Mouse (Mus musculus) hindbrain, embryonic 13.5 days (tissue): ENCODE results near the gene Cmbl. TPM values are rescaled to one million over a fixed set of nuclear protein-coding genes. Genes with fewer than 3 reads are reported as not detected.

ENCODE experiments used
- ATAC-seq: fragments of 200-750 bp; cut with Nextera tagmentation; 2 replicates; pipeline ENCODE4 v1.8.0; 2017; ENCODE audit warnings: moderate TSS enrichment; ENCODE audit not compliant: low FRiP score
- H3K27ac ChIP-seq: fragments of 300-500 bp; sonication (generic); 2 replicates; pipeline ENCODE4 v1.5.1; 2015; ENCODE audit warnings: inconsistent platforms, mild to moderate bottlenecking, moderate library complexity
- H3K27me3 ChIP-seq: fragments of 300-500 bp; sonication (generic); 2 replicates; pipeline ENCODE4 v1.6.1; 2015; ENCODE audit warnings: mild to moderate bottlenecking, inconsistent platforms
- H3K36me3 ChIP-seq: fragments of 300-500 bp; sonication (generic); 2 replicates; pipeline ENCODE4 v1.6.1; 2015; ENCODE audit warnings: mild to moderate bottlenecking, inconsistent platforms
- H3K4me1 ChIP-seq: fragments of 300-500 bp; sonication (generic); replicated peaks from 2 replicates; pipeline ENCODE4 v1.6.1; 2015; ENCODE audit warnings: inconsistent platforms
- H3K4me2 ChIP-seq: fragments of 300-500 bp; sonication (generic); 2 replicates; pipeline ENCODE4 v1.6.1; 2015; ENCODE audit warnings: inconsistent platforms, mild to moderate bottlenecking, moderate library complexity
- H3K4me3 ChIP-seq: fragments of 300-500 bp; sonication (generic); 2 replicates; pipeline ENCODE4 v1.5.1; 2015; ENCODE audit warnings: mild to moderate bottlenecking, inconsistent platforms
- H3K9ac ChIP-seq: fragments of 300-500 bp; sonication (generic); 2 replicates; pipeline ENCODE4 v1.6.1; 2015; ENCODE audit warnings: mild to moderate bottlenecking, inconsistent platforms
- H3K9me3 ChIP-seq: fragments of 300-500 bp; sonication (generic); 2 replicates; pipeline ENCODE4 v1.6.1; 2016; ENCODE audit warnings: inconsistent platforms
- WGBS: fragments of 180-500 bp; shearing (Covaris S2); methylation state at CpG from one replicate; pipeline ENCODE4 v1.1.7; 2015; 5-methylcytosine and 5-hydroxymethylcytosine counted together
- polyA plus RNA-seq: library from polyadenylated mRNA; unstranded; fragments of >200 nt; fragmentation: Nextera tagmentation; extraction: Ambion mirVana; gene quantifications from 2 replicates; pipeline ENCODE4 v1.2.1, GENCODE M21; 2015

Gene Cmbl
- polyA plus RNA-seq, 1 experiment from 2014 or later, result 5.9 TPM

DNA sequence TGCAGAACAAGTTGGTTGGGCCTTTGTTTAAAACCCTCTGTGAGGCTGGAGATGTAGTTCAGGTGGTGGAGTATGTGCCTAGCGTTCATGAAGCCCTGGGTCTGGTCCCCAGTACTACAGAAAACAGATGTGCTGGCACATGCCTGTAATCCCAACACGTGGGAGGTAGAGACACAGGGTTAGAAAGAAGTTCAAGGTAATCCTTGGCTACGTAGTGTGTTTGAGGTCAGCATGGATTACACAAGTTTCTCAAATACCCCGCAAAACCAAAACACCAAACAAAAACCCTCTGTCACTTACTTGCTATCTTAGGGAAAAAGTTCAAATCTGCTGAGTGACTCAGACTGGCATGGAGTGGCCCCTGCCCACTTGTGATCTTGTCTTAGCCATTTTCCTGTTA lies 46.8 kb downstream of the Cmbl start:
- Histone ChIP-seq H3K4me2 (no peak overlapping the region), H3K9ac (no peak overlapping the region), H3K27me3 (no peaks in the 10 kb centered on the region), H3K27ac (no peak overlapping the region), H3K4me1 (peaks cover 2% of the 10 kb centered on the region; the same call in 1 of the 2 replicates), H3K36me3 (peaks cover 12% of the 10 kb centered on the region), H3K9me3 (no peaks in the 10 kb centered on the region), H3K4me3 (no peak overlapping the region)
- 96% methylated on average over 4 of the region's 4 CpGs for WGBS
- no peak for ATAC-seq

DNA sequence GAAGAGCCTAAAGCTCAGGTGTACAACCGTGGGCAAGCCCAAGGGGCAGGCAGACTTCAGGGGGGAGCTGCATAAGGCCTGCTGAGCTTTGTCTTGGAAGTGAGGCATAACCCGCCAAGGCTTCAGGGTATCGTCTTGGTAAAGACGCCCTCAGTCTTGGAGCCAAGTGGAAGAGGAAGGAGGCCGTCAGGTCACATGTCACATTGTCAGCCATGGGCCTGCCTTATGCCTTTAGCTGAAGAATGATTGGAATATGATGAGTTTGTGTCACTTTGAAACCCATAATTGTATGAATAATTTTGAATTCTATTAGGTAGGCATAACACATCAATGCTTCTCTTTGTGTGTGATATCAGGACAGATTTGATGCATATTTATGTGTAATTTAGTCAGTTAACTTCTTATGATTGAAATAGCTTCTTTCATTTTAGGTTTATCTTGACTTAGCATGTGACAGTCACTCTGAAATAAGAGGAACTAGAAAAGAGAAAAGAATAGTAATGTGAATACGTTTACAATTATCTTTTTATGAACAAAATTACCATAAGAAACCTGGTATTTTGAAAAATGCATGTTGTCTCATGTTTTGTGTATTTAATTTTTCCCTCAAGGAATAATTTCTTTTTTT lies 48.8 kb downstream of the Cmbl start:
- Histone ChIP-seq H3K36me3 (peaks cover 28% of the 10 kb centered on the region), H3K9ac (no peak overlapping the region), H3K27me3 (no peaks in the 10 kb centered on the region), H3K27ac (no peak overlapping the region), H3K4me1 (no peaks in the 10 kb centered on the region), H3K4me2 (no peak overlapping the region), H3K4me3 (no peak overlapping the region), H3K9me3 (no peaks in the 10 kb centered on the region)
- WGBS, result 89% methylated on average over 6 of the region's 6 CpGs
- ATAC-seq, result no peak

DNA sequence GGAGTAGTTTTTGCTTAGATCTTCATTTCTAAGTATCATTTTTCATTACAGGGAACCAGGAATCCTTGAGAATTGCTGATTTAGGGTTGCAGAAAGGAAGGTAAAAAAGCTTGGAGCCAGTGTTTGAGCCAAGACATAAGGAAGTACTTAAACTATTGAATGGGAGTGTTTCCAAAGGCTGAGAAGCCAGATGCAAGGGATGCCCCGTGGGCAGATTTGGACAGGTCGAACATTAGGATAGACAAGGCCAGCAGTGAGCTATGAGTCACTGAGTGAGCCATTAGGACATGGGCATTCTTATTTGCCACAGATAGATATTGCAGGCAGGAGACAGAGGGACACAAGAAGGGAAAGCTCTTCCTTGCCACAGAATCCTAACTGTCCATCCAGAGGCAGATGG lies 49.5 kb downstream of the Cmbl start:
- H3K27me3 ChIP-seq, result no peaks in the 10 kb centered on the region
- H3K9me3 ChIP-seq, result no peaks in the 10 kb centered on the region

DNA sequence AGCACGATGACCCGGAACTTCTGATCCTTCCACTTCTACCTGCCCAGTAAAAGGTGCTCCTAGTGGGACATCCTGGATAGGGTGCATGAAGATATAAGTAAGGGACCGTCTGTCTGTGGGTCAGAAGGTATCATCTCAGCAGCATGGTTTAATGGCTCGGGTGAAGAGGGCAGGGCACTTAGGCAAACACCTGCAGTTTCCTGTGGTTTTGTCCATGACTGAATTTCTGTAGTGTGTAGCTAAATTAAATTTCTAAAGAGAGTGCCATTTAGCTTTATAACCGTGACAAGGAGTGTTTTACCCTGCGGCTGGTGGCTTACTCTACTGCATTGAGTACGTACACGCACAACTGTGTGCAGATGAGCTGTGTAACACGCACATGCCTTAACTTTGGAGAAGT lies 52.1 kb downstream of the Cmbl start:
- no peak overlapping the region for H3K4me3 ChIP-seq

More for the DNA sequence above, 49.5 kb downstream of the Cmbl start:
- no peak overlapping the region for H3K27ac ChIP-seq
- no peaks in the 10 kb centered on the region for H3K4me1 ChIP-seq
- no peak overlapping the region for H3K9ac ChIP-seq
- H3K4me3 ChIP-seq, result no peak overlapping the region
- ATAC-seq, result no peak
- peaks cover 35% of the 10 kb centered on the region for H3K36me3 ChIP-seq
- H3K4me2 ChIP-seq, result no peak overlapping the region
- WGBS, result 89% methylated on average over 2 of the region's 2 CpGs

DNA sequence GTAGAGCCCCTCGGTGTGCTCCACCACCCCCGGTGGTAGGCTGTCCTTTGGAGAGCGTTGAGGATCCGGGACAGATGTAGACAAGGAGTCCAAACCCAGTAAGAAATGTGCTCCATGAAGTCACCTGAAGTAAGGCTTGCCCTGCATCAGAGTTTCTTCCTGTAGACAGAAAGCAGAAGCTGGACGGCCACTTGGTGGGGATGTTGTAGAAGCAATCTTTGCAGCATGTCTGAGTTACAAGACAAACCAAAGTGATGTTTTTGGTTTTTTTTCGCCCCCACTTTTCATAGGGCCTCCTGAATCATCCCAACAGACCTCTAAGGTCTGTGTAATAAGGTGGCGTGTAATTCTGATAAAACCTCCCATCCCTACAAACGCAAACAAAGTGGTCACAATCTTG lies 54.3 kb downstream of the Cmbl start:
- Histone ChIP-seq H3K4me2 (no peak overlapping the region), H3K9ac (no peak overlapping the region), H3K4me1 (no peaks in the 10 kb centered on the region), H3K9me3 (no peaks in the 10 kb centered on the region), H3K27ac (no peak overlapping the region), H3K27me3 (no peaks in the 10 kb centered on the region), H3K4me3 (no peak overlapping the region), H3K36me3 (peaks cover 41% of the 10 kb centered on the region)
- WGBS, result 97% methylated on average over 8 of the region's 8 CpGs
- no peak for ATAC-seq

More for the DNA sequence above, 52.1 kb downstream of the Cmbl start:
- Histone ChIP-seq H3K36me3 (peaks cover 43% of the 10 kb centered on the region), H3K4me1 (no peaks in the 10 kb centered on the region), H3K4me2 (no peak overlapping the region), H3K27ac (no peak overlapping the region), H3K27me3 (no peaks in the 10 kb centered on the region), H3K9ac (no peak overlapping the region), H3K9me3 (no peaks in the 10 kb centered on the region)
- WGBS, result 92% methylated on average over 9 of the region's 9 CpGs
- no peak for ATAC-seq

DNA sequence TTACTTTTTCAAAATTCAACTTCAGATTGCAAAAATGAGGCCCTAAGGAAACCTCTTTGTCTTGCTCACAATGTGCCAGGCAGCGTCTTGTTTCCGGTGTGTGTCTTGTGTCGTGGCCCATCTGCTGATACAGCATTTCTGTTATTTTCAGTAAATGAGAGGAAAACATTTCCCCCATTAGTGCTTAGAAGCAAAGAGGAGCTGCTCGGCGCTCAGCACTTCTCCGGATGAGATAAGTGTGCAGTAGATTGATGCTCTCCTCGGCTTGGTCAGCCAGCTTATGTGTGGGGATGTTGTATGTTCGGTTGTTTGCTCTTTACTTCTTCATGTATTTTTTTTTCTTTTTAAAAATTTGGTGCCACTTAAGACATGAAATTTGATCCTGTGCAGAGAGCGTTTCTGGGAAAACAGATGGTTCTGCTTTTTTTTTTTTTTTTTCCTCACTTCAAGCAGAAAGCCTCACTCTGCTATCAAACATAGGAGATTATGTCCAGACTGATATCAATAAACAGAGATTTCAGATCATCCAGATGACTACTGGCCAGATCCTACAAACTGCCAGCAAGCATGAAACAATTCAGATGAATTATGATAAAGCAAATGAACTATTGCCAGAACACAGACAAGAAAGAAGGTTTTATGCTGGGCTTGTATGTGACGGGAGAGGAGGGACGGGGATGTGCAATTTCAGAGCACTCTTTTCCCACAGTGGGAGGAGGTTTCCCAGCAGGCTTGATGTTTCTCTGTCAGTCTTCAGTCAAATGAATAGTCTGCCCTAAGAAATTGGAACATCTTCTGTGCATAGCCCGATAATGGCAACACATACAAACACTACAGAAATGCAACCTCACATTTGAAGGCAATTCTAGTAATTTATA lies 62.3 kb downstream of the Cmbl start:
- H3K4me2 ChIP-seq, result no peak overlapping the region
- no peak overlapping the region for H3K4me3 ChIP-seq
- no peak overlapping the region for H3K9ac ChIP-seq
- H3K36me3 ChIP-seq, result peaks cover 6% of the 10 kb centered on the region; the same call in 1 of the 2 replicates
- no peaks in the 10 kb centered on the region for H3K9me3 ChIP-seq
- WGBS, result 43% methylated on average over 12 of the region's 12 CpGs
- peak overlapping the region; percentile 67 for H3K27ac ChIP-seq
- no peak for ATAC-seq
- peaks cover 22% of the 10 kb centered on the region for H3K4me1 ChIP-seq
- H3K27me3 ChIP-seq, result no peaks in the 10 kb centered on the region

DNA sequence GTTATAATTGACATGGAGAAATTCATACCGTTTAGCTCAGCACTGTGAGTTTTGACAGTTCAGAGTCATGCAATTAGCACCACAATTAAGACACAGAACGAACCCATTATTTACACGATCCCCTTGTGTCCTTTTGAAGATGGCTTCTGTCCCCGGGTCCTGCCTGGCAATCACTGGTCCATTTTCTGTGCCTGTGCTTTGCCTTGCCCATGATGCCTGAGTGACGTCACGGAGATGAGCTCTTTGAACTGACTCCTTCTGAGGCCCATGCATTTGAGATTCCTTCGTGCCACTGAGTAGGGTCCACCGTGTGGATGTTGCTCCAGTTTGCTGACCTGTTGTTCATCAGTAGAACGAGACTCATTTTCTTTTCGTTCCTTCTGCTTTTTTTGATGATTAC lies 63.0 kb downstream of the Cmbl start:
- Histone ChIP-seq H3K9me3 (no peaks in the 10 kb centered on the region), H3K4me3 (no peak overlapping the region), H3K27me3 (no peaks in the 10 kb centered on the region), H3K4me2 (no peak overlapping the region), H3K27ac (peak overlapping the region; percentile 56; the same call in 1 of the 2 replicates), H3K36me3 (peaks cover 6% of the 10 kb centered on the region; the same call in 1 of the 2 replicates), H3K4me1 (peaks cover 22% of the 10 kb centered on the region), H3K9ac (no peak overlapping the region)
- ATAC-seq, result peak; percentile 46; the same call in 1 of the 2 replicates
- 56% methylated on average over 10 of the region's 10 CpGs for WGBS

DNA sequence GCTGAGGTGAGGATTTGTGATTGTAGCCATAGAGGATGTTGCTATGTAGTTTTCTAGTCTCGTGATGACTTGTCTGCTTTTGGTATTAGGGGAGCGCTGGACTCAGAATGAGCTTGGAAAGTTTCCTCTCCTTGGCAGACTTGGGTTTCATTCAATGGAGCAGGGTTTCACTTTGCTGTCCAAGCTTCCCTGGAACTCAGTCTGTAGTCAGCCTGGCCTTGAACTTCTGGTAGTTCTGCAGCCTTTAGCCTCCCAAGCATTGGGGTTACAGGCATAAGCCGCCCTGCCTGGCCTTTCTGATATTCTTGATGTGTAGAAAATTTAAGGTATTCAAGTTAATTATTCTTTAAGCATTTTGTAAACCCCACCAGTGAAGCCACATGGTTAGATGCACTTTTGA lies 64.4 kb downstream of the Cmbl start:
- Histone ChIP-seq H3K27me3 (no peaks in the 10 kb centered on the region), H3K36me3 (no peaks in the 10 kb centered on the region), H3K4me2 (no peak overlapping the region), H3K27ac (no peak overlapping the region), H3K9ac (no peak overlapping the region), H3K4me3 (no peak overlapping the region), H3K4me1 (peaks cover 22% of the 10 kb centered on the region), H3K9me3 (peaks cover 6% of the 10 kb centered on the region; the same call in 1 of the 2 replicates)
- 94% methylated on average over 3 of the region's 3 CpGs for WGBS
- ATAC-seq, result no peak

DNA sequence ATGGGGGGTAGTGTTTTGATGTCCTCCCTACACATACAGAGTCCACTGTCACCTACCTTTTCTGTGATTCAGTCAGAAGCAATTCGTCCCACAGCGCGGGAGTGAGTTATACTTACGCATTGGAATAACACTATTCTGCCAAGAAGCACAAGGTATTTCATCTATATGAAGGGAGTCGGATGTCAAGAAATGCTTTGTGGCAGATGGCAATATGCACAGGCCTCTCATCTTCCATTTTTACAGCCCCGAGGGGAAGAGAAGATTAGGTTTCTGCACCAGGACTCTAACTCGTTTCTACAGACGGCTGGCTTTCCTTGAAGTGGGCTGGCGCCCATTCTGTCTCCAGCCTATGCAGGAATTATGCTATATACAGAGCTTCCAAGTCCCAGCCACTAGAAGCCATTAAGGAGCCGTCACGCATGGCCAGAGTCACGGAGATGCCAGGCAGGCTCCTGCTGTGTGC lies 66.2 kb downstream of the Cmbl start:
- WGBS, result 65% methylated on average over 12 of the region's 12 CpGs
- peaks cover 22% of the 10 kb centered on the region for H3K4me1 ChIP-seq
- H3K9me3 ChIP-seq, result peaks cover 6% of the 10 kb centered on the region; the same call in 1 of the 2 replicates
- peak; percentile 64; the same call in 1 of the 2 replicates for ATAC-seq
- H3K4me2 ChIP-seq, result no peak overlapping the region
- H3K4me3 ChIP-seq, result no peak overlapping the region
- no peaks in the 10 kb centered on the region for H3K27me3 ChIP-seq
- H3K27ac ChIP-seq, result peak overlapping the region; percentile 64
- H3K9ac ChIP-seq, result no peak overlapping the region
- H3K36me3 ChIP-seq, result no peaks in the 10 kb centered on the region

DNA sequence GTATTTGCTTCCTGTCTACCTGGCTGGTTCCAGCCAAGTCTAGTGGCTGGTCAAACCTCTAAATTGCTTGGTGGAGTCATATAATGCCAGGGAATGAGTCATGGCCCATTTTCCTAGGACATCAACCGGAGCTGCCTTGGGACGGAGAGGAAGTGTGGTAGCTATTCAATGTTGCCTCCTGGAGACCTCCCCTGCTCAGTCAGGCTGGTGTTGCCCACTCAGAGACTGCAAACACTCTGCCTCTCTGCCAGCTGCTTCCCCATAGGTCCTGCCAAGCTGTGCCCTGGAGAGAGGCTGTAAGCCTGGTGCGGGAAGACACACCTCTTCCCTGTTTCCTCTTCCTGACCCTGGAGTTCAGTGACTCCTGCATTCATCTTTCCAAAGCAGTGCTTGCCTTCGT lies 67.3 kb downstream of the Cmbl start:
- Histone ChIP-seq H3K9me3 (peaks cover 6% of the 10 kb centered on the region; the same call in 1 of the 2 replicates), H3K9ac (no peak overlapping the region), H3K27me3 (no peaks in the 10 kb centered on the region), H3K4me3 (no peak overlapping the region), H3K4me1 (peaks cover 17% of the 10 kb centered on the region), H3K27ac (no peak overlapping the region), H3K36me3 (no peaks in the 10 kb centered on the region), H3K4me2 (no peak overlapping the region)
- WGBS, result 92% methylated on average over 4 of the region's 4 CpGs
- ATAC-seq, result no peak

DNA sequence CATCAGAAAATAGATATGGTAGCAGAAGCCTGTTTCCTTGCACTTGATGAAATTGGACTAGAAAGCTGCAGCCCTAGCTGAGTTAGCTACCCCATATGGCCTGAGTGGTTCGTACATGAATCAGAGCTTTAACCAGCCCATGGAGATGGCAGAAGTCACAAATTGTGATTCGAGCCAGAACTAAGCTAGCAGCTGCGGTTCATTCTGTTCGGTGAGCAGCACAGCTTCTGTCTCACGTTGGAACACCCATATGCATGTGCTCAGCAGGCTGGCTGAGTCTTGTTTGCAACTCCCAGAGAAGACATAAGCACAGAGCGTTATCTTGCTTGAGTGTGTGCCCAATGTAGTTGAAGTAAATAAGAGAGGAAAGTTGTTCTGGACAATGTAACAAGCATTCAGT lies 69.4 kb downstream of the Cmbl start:
- H3K4me3 ChIP-seq, result no peak overlapping the region
- no peak overlapping the region for H3K9ac ChIP-seq
- H3K4me2 ChIP-seq, result no peak overlapping the region
- no peaks in the 10 kb centered on the region for H3K27me3 ChIP-seq
- H3K36me3 ChIP-seq, result no peaks in the 10 kb centered on the region
- peaks cover 6% of the 10 kb centered on the region; the same call in 1 of the 2 replicates for H3K9me3 ChIP-seq
- ATAC-seq, result no peak
- WGBS, result 88% methylated on average over 6 of the region's 6 CpGs
- H3K27ac ChIP-seq, result no peak overlapping the region
- H3K4me1 ChIP-seq, result peaks cover 6% of the 10 kb centered on the region

DNA sequence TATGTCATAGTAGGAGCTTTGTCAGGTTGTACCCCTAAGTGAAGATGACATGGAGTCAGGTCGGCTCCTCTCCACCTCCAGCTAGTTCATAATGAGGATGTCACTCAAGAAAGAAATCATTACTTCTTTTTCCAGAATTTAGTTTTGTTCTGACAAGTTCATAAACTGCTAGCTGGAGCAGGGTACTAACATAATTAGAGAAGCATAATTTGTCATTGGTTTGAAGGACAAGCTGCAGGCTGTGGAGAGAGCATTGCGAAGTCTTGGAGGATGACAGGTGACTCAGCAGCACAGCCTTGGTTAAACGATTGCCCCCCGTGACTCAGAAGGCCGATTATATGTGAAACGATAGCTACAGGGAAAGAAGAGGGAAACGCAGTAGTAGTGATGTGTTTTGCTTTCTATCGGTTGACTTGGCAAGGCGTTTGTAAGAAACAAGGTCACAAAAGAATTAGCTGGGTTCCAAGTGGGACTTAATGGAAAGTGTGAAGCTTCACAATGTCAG lies 71.0 kb downstream of the Cmbl start:
- ATAC-seq, result no peak
- Histone ChIP-seq H3K27ac (no peak overlapping the region), H3K36me3 (no peaks in the 10 kb centered on the region), H3K4me1 (peaks cover 6% of the 10 kb centered on the region), H3K27me3 (no peaks in the 10 kb centered on the region), H3K9me3 (peaks cover 6% of the 10 kb centered on the region; the same call in 1 of the 2 replicates), H3K9ac (no peak overlapping the region), H3K4me2 (no peak overlapping the region), H3K4me3 (no peak overlapping the region)
- 91% methylated on average over 9 of the region's 9 CpGs for WGBS
